Mouse (Mus musculus) activated CD4-positive, CD25-positive, alpha-beta regulatory T cell (primary cell): ENCODE measurements around the gene Fam117b. TPM values are rescaled to one million over a fixed set of nuclear protein-coding genes. Genes with fewer than 3 reads are reported as not detected.

ENCODE experiments used
- polyA plus RNA-seq, 2 experiments: library from polyadenylated mRNA; unstranded; fragments of 100-300 nt; shearing (Covaris generic); gene quantifications; one replicate each; pipeline ENCODE4 v1.2.1; 2017

The Fam117b gene
- polyA plus RNA-seq: 10 to 100 TPM; 31.2 to 44.4 TPM

DNA sequence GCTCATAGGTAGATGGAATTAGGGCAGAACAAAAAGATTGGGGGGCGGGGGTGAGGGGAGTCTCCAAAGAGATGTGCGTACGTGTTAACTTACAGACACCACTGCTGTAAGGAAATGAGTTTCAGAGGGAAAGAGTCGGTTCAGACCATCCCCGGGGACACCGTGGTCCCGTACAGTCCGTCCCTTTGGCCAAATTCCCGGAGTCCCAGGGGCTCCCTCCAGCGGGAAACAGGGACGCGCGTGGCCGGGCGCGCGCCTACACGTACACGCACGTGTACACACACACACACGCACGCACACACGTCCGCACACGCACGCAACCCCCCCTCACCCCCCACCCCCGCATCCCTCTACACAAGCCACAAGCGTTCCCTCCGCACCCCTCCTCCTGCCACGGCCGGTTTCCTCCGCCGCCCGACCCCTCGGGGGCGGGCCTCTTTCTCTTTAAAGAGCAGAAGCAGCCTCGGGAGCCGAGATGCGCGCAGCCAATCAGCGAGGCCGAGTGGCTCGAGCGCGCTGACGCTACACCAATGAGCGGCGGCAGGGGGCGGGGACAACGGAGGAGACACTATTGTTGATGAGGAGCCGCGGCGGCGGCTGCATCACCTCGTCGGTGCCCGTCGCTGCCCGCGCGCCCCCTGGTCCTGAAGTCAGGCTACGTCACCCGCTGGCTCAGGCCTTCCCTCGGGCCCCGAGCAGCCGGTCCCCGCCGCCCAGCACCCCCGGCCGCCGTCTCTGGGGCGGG is at the start of gene Fam117b:
Gene Fam117b (plus strand): TSS at position 594 of the 745 bp plus-strand sequence.

Other genes starting within 250 kb of the Fam117b start
- gene Sumo1, start 242.2 kb upstream of the Fam117b start, polyA plus RNA-seq: 100 to 1,000 TPM; 353 to 354 TPM
- gene Nop58, start 228.0 kb upstream of the Fam117b start, polyA plus RNA-seq: 100 to 1,000 TPM; 145 to 189 TPM
- under 1 TPM; 0.86 to 0.92 TPM for gene Bmpr2, start 149.6 kb upstream of the Fam117b start, polyA plus RNA-seq
- 1 to 10 TPM in 1 of 2 experiments, under 1 TPM in 1; 0.54 to 6.6 TPM for gene Ica1l, start 130.2 kb downstream of the Fam117b start, polyA plus RNA-seq
- 1 to 10 TPM; 2.9 to 6.5 TPM for gene Carf, start 185.2 kb downstream of the Fam117b start, polyA plus RNA-seq
- 10 to 100 TPM; 29.4 to 53.4 TPM for gene Wdr12, start 185.6 kb downstream of the Fam117b start, polyA plus RNA-seq